Mouse (Mus musculus) olfactory bulb, adult 2 months (tissue): Measurements from ENCODE around the gene Gnai2. TPM values are rescaled to one million over a fixed set of nuclear protein-coding genes. Genes with fewer than 3 reads are reported as not detected.
A peak's percentile ranks its signal among the peaks of the same experiment; 100 is the strongest.

Source experiments
- H3K27ac ChIP-seq: fragments of 200-500 bp; 2 replicates; pipeline ENCODE4 v1.5.1; 2012; ENCODE audit warnings: low read depth, low read length; ENCODE audit not compliant: insufficient read depth
- H3K4me1 ChIP-seq: fragments of 200-500 bp; 2 replicates; pipeline ENCODE4 v1.6.1; 2012; ENCODE audit warnings: low read length; ENCODE audit not compliant: control insufficient read depth, insufficient read depth
- H3K4me3 ChIP-seq: fragments of 200-500 bp; 2 replicates; pipeline ENCODE4 v1.5.1; 2012; ENCODE audit warnings: mild to moderate bottlenecking, low read depth, low read length, moderate library complexity; ENCODE audit not compliant: insufficient read depth
- CTCF ChIP-seq: fragments of 200-500 bp; IDR thresholded peaks from 2 replicates; pipeline ENCODE4 v1.5.1; 2012; ENCODE audit warnings: low read depth, mild to moderate bottlenecking, low read length, moderate library complexity; ENCODE audit not compliant: insufficient read depth
- POLR2A ChIP-seq: fragments of 200-500 bp; IDR thresholded peaks from 2 replicates; pipeline ENCODE4 v1.6.1; 2012; ENCODE audit warnings: mild to moderate bottlenecking, low read depth, low read length, moderate library complexity; ENCODE audit not compliant: insufficient read depth
- WGBS: fragments of 180-500 bp; shearing (Covaris S2); methylation state at CpG from one replicate; pipeline ENCODE4 v1.1.7; 2018; 5-methylcytosine and 5-hydroxymethylcytosine counted together
- polyA plus RNA-seq: library from polyadenylated mRNA; stranded (reverse); fragments of >200 nt; gene quantifications from 2 replicates; pipeline ENCODE4 v1.2.4, GENCODE M21; 2012; ENCODE audit warnings: low replicate concordance; ENCODE audit not compliant: missing spikeins, insufficient read depth, insufficient read length

Gnai2 gene
- polyA plus RNA-seq, 1 experiment = 1,429 TPM

GRCm38 (mm10) chr9:107674609-107675429 lies 39.7 kb upstream of the Gnai2 start:
- Histone ChIP-seq H3K27ac (no peak overlapping the region), H3K4me1 (peaks cover 11% of the 10 kb centered on the region), H3K4me3 (no peak overlapping the region)
- WGBS = 80% methylated on average over 9 of the region's 9 CpGs
- no peak for TF ChIP-seq CTCF
- TF ChIP-seq POLR2A = no peak

- Histone ChIP-seq H3K4me3 (no peak overlapping the region), H3K27ac (no peak overlapping the region), H3K4me1 (peaks cover 12% of the 10 kb centered on the region; the same call in 1 of the 2 replicates)
- WGBS = 75% methylated on average over 5 of the region's 5 CpGs
- TF ChIP-seq CTCF (no peak), POLR2A (no peak)
Observed at GRCm38 (mm10) chr9:107670259-107670658, 35.1 kb upstream of the Gnai2 start.

DNA sequence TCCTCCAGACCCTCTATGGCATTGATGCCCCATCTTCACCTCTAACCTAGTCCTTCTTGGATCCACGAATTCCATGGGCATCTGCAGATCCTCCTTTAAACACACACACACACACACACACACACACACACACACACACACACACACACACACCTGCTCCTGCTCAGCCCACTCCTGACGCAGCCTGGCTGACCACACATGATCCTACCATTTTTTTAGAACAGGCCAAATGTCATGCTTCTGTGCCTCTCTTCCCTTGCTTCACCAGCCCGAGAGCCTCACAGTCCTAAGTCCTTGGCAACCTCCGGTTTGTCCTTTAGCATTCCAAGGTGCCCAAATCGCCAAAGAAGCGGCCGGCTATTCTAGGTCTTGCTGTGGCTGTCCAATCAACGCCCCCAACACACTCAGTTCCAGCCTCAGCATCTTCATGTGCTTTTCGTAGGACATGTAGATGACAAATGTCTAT lies 34.3 kb upstream of the Gnai2 start, which contains the start of gene Slc38a3:
Gene Slc38a3 (minus strand): TSS at position 51 of the 466 bp plus-strand sequence.
- 93% methylated on average over 9 of the region's 9 CpGs for WGBS
- Histone ChIP-seq H3K4me3 (no peak within 1 kb of the TSS), H3K27ac (no peak within 1 kb of the TSS), H3K4me1 (peaks cover 12% of the 10 kb centered on the region; the same call in 1 of the 2 replicates)
- TF ChIP-seq POLR2A (no peak), CTCF (no peak)

DNA sequence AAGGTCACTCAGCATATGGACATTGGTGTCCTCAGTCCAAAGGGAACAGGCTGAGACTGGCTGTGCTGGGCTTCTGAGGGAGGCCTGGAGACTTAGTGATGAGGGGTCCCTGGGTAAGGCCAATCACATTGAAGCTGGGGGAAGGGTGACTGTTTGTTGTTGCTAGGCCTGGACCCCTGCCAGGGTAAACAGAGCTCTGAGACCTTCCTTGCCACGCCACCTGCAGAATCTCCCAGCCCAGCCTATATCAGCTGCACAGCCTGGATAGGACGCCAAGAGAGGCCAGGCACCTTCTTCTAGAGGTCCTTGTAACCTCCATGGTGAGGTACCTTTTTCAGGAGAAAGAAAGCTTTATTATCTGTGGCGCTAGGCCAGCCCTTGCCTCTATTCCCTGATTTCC lies 33.7 kb upstream of the Gnai2 start:
- peaks cover 12% of the 10 kb centered on the region; the same call in 1 of the 2 replicates for H3K4me1 ChIP-seq
- TF ChIP-seq POLR2A (no peak), CTCF (no peak)
- no peak overlapping the region for H3K4me3 ChIP-seq
- H3K27ac ChIP-seq = no peak overlapping the region
- 87% methylated on average over 3 of the region's 3 CpGs for WGBS

GRCm38 (mm10) chr9:107668011-107668410 lies 32.8 kb upstream of the Gnai2 start:
- Histone ChIP-seq H3K27ac (no peak overlapping the region), H3K4me3 (no peak overlapping the region), H3K4me1 (peaks cover 12% of the 10 kb centered on the region; the same call in 1 of the 2 replicates)
- TF ChIP-seq CTCF (no peak), POLR2A (no peak)
- 70% methylated on average over 8 of the region's 8 CpGs for WGBS

- WGBS = 2% methylated on average over 24 of the region's 24 CpGs
- TF ChIP-seq CTCF (no peak), POLR2A (0 out of 2 replicates have a peak, but pooled peaks have one; percentile 34)
- peak overlapping the region; percentile 36 for H3K4me3 ChIP-seq
- H3K27ac ChIP-seq = no peak overlapping the region
- H3K4me1 ChIP-seq = peaks cover 12% of the 10 kb centered on the region; the same call in 1 of the 2 replicates
Observed at GRCm38 (mm10) chr9:107667219-107667618, 32.1 kb upstream of the Gnai2 start.

DNA sequence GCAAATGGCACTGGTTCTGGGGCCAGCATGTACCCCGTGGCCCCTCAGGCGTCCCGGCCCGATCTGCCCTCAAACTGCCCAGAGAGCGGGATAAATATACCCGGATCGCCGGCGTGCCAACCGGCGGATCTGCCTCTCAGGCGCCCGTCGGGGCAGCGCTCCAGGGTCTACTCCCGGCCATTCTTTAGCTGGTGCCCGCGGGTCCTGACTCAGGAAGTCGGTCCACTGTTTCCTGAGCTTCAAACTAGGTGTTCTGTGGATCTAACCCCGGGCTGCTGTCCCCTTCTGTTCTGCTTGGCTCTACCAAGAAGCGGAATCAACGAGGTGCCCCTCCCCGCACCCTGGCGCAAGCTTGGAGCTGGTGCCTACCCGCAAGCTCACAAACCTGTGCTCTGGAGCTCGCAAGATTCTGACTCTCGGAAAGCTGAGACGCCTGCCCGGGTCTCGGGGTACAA lies 31.6 kb upstream of the Gnai2 start:
- WGBS = 2% methylated on average over 30 of the region's 30 CpGs
- peak overlapping the region; percentile 36 for H3K4me3 ChIP-seq
- peaks cover 12% of the 10 kb centered on the region; the same call in 1 of the 2 replicates for H3K4me1 ChIP-seq
- no peak overlapping the region; the same call in 1 of the 2 replicates for H3K27ac ChIP-seq
- TF ChIP-seq POLR2A (no peak), CTCF (no peak)

DNA sequence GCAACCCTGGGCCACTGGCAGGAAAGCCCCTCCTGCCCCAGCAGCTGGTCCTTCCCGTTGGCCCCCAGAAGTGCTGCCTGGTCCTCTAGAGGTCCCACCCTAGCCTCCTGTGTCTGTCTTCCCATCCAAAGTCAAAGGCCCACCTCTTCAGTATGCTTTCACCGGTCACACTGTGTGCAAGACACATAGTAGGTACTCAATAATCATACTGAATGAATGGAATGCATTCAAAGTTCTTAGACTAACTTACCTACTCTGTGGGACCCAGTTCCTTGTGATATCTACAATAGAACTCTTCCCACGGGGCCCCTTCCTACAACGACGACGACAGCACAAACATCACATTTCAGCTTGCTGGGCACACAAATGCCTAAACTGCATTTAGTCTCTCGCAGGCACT lies 30.1 kb upstream of the Gnai2 start:
- no peak for TF ChIP-seq CTCF
- no peak for TF ChIP-seq POLR2A
- peak overlapping the region; percentile 36 for H3K4me3 ChIP-seq

DNA sequence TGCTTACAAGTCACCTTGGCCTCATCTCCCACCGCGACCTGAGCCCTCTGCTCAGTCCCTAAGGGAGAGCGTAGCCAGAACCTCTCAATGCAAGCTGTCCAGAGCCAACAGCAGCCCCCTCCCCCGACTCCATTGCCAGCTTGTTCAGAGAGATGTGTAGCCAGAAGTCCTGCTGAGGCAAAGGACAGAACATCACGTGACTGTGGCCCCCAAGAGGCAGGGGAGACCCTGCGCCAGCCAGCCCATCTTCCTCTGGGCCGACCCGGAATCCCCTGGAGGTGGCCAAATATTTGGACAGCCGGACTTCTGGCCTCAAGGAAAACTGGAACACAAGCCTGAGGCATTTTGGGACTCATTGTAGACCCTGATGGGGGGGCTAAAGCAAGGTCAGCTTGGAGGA lies 28.4 kb upstream of the Gnai2 start:
- H3K4me3 ChIP-seq = peak overlapping the region; percentile 10; the same call in 1 of the 2 replicates
- no peak overlapping the region for H3K27ac ChIP-seq

More for the DNA sequence above, 30.1 kb upstream of the Gnai2 start:
- WGBS = 72% methylated on average over 7 of the region's 7 CpGs
- peaks cover 12% of the 10 kb centered on the region; the same call in 1 of the 2 replicates for H3K4me1 ChIP-seq
- peak overlapping the region; percentile 28; the same call in 1 of the 2 replicates for H3K27ac ChIP-seq

More for the DNA sequence above, 28.4 kb upstream of the Gnai2 start:
- H3K4me1 ChIP-seq = peaks cover 16% of the 10 kb centered on the region; the same call in 1 of the 2 replicates
- 44% methylated on average over 9 of the region's 9 CpGs for WGBS
- TF ChIP-seq POLR2A (no peak), CTCF (no peak)
